Mouse (Mus musculus) kidney, embryonic 16.5 days (tissue): ENCODE measurements around the gene Rhag. TPM values are rescaled to one million over a fixed set of nuclear protein-coding genes. Genes with fewer than 3 reads are reported as not detected.

Source experiments
- polyA plus RNA-seq: library from polyadenylated mRNA; unstranded; fragments of >200 nt; fragmentation: Nextera tagmentation; extraction: Ambion mirVana; gene quantifications from 2 replicates; pipeline ENCODE4 v1.2.1, GENCODE M21; 2015

Gene Rhag
- polyA plus RNA-seq, 1 experiment from 2014 or later, result 0.76 TPM

Other genes starting within 250 kb of the Rhag start
- gene Esp6, start 249.6 kb upstream of the Rhag start, polyA plus RNA-seq, result not detected in 2 replicates
- gene Esp4, start 212.5 kb upstream of the Rhag start, polyA plus RNA-seq, result not detected in 2 replicates
- gene Esp3, start 179.1 kb upstream of the Rhag start, polyA plus RNA-seq, result not detected in 2 replicates
- gene Esp1, start 84.0 kb upstream of the Rhag start, polyA plus RNA-seq, result not detected in 2 replicates
- not detected in 2 replicates for gene Crisp2, start 4.1 kb upstream of the Rhag start, polyA plus RNA-seq
- 2.3 and 2.4 TPM in 2 replicates for gene 9130008F23Rik, start 69.4 kb downstream of the Rhag start, polyA plus RNA-seq
- not detected in 2 replicates for gene Glyatl3, start 103.2 kb downstream of the Rhag start, polyA plus RNA-seq
- gene Mut, start 123.6 kb downstream of the Rhag start, polyA plus RNA-seq, result 53.8 and 55.5 TPM in 2 replicates
- gene Cenpq, start 123.9 kb downstream of the Rhag start, polyA plus RNA-seq, result 25.7 and 28.9 TPM in 2 replicates